Mouse (Mus musculus) liver, adult 2 months (tissue): ENCODE data around the gene Cdk5rap3. TPM values are rescaled to one million over a fixed set of nuclear protein-coding genes. Genes with fewer than 3 reads are reported as not detected.
A peak's percentile ranks its signal among the peaks of the same experiment; 100 is the strongest.

Source experiments
- DNase-seq: peaks from one replicate; pipeline ENCODE4 v3.0.0-alpha.2; 2011; ENCODE audit warnings: low read depth, low spot score; ENCODE audit errors: extremely low read depth
- H3K27ac ChIP-seq: fragments of 200-500 bp; replicated peaks from 2 replicates; pipeline ENCODE4 v1.5.1; 2012; ENCODE audit warnings: low read depth, mild to moderate bottlenecking, control low read depth, inconsistent platforms, low read length; ENCODE audit not compliant: insufficient read depth
- H3K27me3 ChIP-seq: fragments of 200-500 bp; 2 replicates; pipeline ENCODE4 v1.6.1; 2012; ENCODE audit warnings: mild to moderate bottlenecking, moderate library complexity, low read length, inconsistent platforms; ENCODE audit not compliant: control insufficient read depth, insufficient read depth
- H3K36me3 ChIP-seq: fragments of 200-500 bp; 2 replicates; pipeline ENCODE4 v1.6.1; 2012; ENCODE audit warnings: low read length, inconsistent platforms; ENCODE audit not compliant: control insufficient read depth, insufficient read depth
- H3K4me1 ChIP-seq: fragments of 200-500 bp; 2 replicates; pipeline ENCODE4 v1.6.1; 2011; ENCODE audit warnings: low read length; ENCODE audit not compliant: control insufficient read depth, insufficient read depth
- H3K4me3 ChIP-seq: fragments of 200-500 bp; 2 replicates; pipeline ENCODE4 v1.5.1; 2011; ENCODE audit warnings: low read depth, mild to moderate bottlenecking, control low read depth, low read length, moderate library complexity; ENCODE audit not compliant: insufficient read depth
- H3K79me2 ChIP-seq: fragments of 200-500 bp; 2 replicates; pipeline ENCODE4 v1.6.1; 2012; ENCODE audit warnings: inconsistent platforms, mild to moderate bottlenecking, low read length, moderate library complexity; ENCODE audit not compliant: control insufficient read depth, insufficient read depth
- H3K9ac ChIP-seq: fragments of 200-500 bp; 2 replicates; pipeline ENCODE4 v1.6.1; 2012; ENCODE audit warnings: low read depth, mild to moderate bottlenecking, control low read depth, inconsistent platforms, low read length
- CTCF ChIP-seq: fragments of 200-500 bp; IDR thresholded peaks from 2 replicates; pipeline ENCODE4 v1.5.1; 2011; ENCODE audit warnings: low read depth, low read length, control low read depth
- POLR2A ChIP-seq: fragments of 200-500 bp; IDR thresholded peaks from 2 replicates; pipeline ENCODE4 v1.6.1; 2011; ENCODE audit warnings: low read length, control low read depth; ENCODE audit not compliant: insufficient read depth; ENCODE audit errors: extremely low read depth
- WGBS: fragments of 180-500 bp; shearing (Covaris S2); methylation state at CpG from one replicate; pipeline ENCODE4 v1.1.7; 2018; 5-methylcytosine and 5-hydroxymethylcytosine counted together
- polyA plus RNA-seq: library from polyadenylated mRNA; depleted of rRNA; stranded (reverse); fragments of >200 nt; gene quantifications from 2 replicates; pipeline ENCODE4 v1.2.3, GENCODE M21; 2012
- total RNA-seq: library from RNA; depleted of rRNA; stranded (reverse); fragments of >200 nt; gene quantifications from 2 replicates; pipeline ENCODE4 v1.2.3, GENCODE M21; 2014

Gene Cdk5rap3
- total and polyA plus RNA-seq, 2 experiments: 50.5 to 52.2 TPM

- 65% methylated on average over 6 of the region's 6 CpGs for WGBS
- Histone ChIP-seq H3K27me3 (no peaks in the 10 kb centered on the region), H3K9ac (no peak overlapping the region), H3K4me1 (peaks cover 1% of the 10 kb centered on the region; the same call in 1 of the 2 replicates), H3K79me2 (no peaks in the 10 kb centered on the region), H3K27ac (no peak overlapping the region), H3K36me3 (no peaks in the 10 kb centered on the region), H3K4me3 (no peak overlapping the region)
- no peak for TF ChIP-seq POLR2A
- no peak for TF ChIP-seq CTCF
- no peak for DNase-seq
Measured at GRCm38 (mm10) chr11:96919003-96919402, 2.7 kb upstream of the Cdk5rap3 start.

GRCm38 (mm10) chr11:96917415-96917814 lies 1.1 kb upstream of the Cdk5rap3 start:
- Histone ChIP-seq H3K79me2 (no peaks in the 10 kb centered on the region), H3K27ac (no peak overlapping the region), H3K27me3 (no peaks in the 10 kb centered on the region), H3K4me1 (peaks cover 1% of the 10 kb centered on the region; the same call in 1 of the 2 replicates), H3K9ac (no peak overlapping the region), H3K4me3 (no peak overlapping the region), H3K36me3 (no peaks in the 10 kb centered on the region)
- TF ChIP-seq CTCF: no peak
- no peak for TF ChIP-seq POLR2A
- 92% methylated on average over 6 of the region's 6 CpGs for WGBS
- DNase-seq: no peak

GRCm38 (mm10) chr11:96916885-96917396 lies 645 bp upstream of the Cdk5rap3 start:
- Histone ChIP-seq H3K27ac (peak overlapping the region; percentile 17), H3K4me3 (peak overlapping the region; percentile 30), H3K79me2 (no peaks in the 10 kb centered on the region), H3K9ac (peak overlapping the region; percentile 22), H3K27me3 (no peaks in the 10 kb centered on the region), H3K4me1 (peaks cover 1% of the 10 kb centered on the region; the same call in 1 of the 2 replicates), H3K36me3 (no peaks in the 10 kb centered on the region)
- WGBS: 29% methylated on average over 13 of the region's 13 CpGs
- TF ChIP-seq CTCF (no peak), POLR2A (no peak)
- no peak for DNase-seq

GRCm38 (mm10) chr11:96912682-96913081 lies 3.6 kb downstream of the Cdk5rap3 start:
- H3K4me1 ChIP-seq: peaks cover 1% of the 10 kb centered on the region; the same call in 1 of the 2 replicates
- H3K79me2 ChIP-seq: no peaks in the 10 kb centered on the region
- no peak overlapping the region for H3K4me3 ChIP-seq
- no peak overlapping the region for H3K27ac ChIP-seq
- H3K27me3 ChIP-seq: no peaks in the 10 kb centered on the region
- TF ChIP-seq POLR2A (no peak), CTCF (no peak)
- 87% methylated on average over 11 of the region's 11 CpGs for WGBS
- DNase-seq: no peak
- H3K9ac ChIP-seq: no peak overlapping the region
- H3K36me3 ChIP-seq: peaks cover 11% of the 10 kb centered on the region; the same call in 1 of the 2 replicates

GRCm38 (mm10) chr11:96910003-96910402 lies 6.3 kb downstream of the Cdk5rap3 start:
- Histone ChIP-seq H3K9ac (no peak overlapping the region), H3K4me3 (no peak overlapping the region), H3K27me3 (no peaks in the 10 kb centered on the region), H3K79me2 (no peaks in the 10 kb centered on the region), H3K27ac (no peak overlapping the region), H3K4me1 (no peaks in the 10 kb centered on the region), H3K36me3 (peaks cover 11% of the 10 kb centered on the region; the same call in 1 of the 2 replicates)
- 43% methylated on average over 7 of the region's 7 CpGs for WGBS
- TF ChIP-seq CTCF (peak; percentile 91), POLR2A (no peak)
- peak; percentile 40 for DNase-seq

GRCm38 (mm10) chr11:96908594-96908993 lies 7.7 kb downstream of the Cdk5rap3 start:
- no peaks in the 10 kb centered on the region for H3K4me1 ChIP-seq
- H3K36me3 ChIP-seq: peaks cover 11% of the 10 kb centered on the region; the same call in 1 of the 2 replicates
- TF ChIP-seq POLR2A: no peak
- no peak for TF ChIP-seq CTCF
- no peaks in the 10 kb centered on the region for H3K27me3 ChIP-seq
- no peak for DNase-seq
- H3K79me2 ChIP-seq: no peaks in the 10 kb centered on the region
- WGBS: 96% methylated on average over 12 of the region's 12 CpGs
- H3K4me3 ChIP-seq: no peak overlapping the region
- no peak overlapping the region for H3K27ac ChIP-seq
- no peak overlapping the region for H3K9ac ChIP-seq
